Mouse (Mus musculus): ENCODE measurements at regions not wholly inside any gene's neighbourhood (a gene's known extent, or its start where the extent isn't known, plus 50 kb on each side); places are given as distances from the start of the nearest gene placed in this dataset.
A peak's percentile ranks its signal among the peaks of the same experiment; 100 is the strongest.

DNA sequence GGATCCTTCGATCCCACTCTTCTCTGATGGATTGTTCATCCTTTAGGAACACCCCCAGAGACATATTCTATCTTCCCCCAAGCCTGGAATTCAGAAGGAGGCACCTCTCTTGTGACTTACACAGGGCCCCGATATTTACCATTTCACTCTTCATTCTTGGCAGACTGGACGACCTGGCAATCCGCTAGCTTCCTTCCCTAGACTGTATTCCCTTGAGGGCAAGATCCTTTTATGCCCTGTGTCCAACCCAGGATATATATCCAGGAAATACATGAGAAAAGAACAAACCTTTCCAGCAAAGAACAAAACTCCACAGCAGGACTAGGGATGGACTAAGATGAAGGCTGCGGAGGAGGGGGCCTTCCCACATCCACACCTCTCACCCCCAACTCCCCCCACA, 56.3 kb upstream of the Tnrc6c start:
- 38% methylated on average over 5 of the region's 5 CpGs for WGBS (ENCODE audit: insufficient replicate concordance)
- Histone ChIP-seq H3K4me2 (no peak overlapping the region), H3K4me1 (ENCODE audit: control insufficient read depth, insufficient read depth, low read length) (peaks cover 15% of the 10 kb centered on the region), H3K27me3 (ENCODE audit: control insufficient read depth, insufficient read depth, low read length) (peaks cover 63% of the 10 kb centered on the region), H3K27ac (ENCODE audit: low read depth, low read length) (no peak overlapping the region), H3K4me3 (ENCODE audit: low read depth, low read length) (no peak overlapping the region), H3K9me3 (replicated peaks; ENCODE audit: control insufficient read depth, low read length) (no peaks in the 10 kb centered on the region), H3K36me3 (ENCODE audit: control insufficient read depth, insufficient read depth, low read length) (no peaks in the 10 kb centered on the region), H3K9ac (ENCODE audit: low read depth, low read length) (no peak overlapping the region)
- no peak for ATAC-seq (replicated peaks; ENCODE audit: insufficient number of reproducible peaks, low FRiP score, low TSS enrichment)

DNA sequence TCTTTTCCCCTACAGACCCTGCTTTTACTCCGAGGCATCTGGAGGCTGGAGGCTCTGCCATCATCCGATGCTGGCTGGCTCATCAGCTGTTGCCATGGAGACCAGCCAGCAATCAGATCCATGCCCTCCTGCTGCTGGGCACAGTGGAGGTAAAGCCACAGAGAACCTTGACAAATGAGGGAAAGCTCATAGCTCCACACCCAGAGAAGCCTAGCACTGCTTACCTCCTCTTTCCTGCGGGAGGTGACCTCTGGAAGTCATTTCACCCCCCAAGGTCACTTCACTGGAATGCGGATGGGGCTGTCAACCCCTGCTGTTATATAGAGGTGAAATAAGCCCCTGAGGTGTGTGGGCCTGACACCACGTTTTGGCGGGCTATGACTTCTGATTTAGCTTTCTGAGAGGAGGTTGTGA, 55.9 kb upstream of the Tnrc6c start:
- Histone ChIP-seq H3K27ac (ENCODE audit: low read depth, low read length) (no peak overlapping the region), H3K9ac (ENCODE audit: low read depth, low read length) (no peak overlapping the region), H3K27me3 (ENCODE audit: control insufficient read depth, insufficient read depth, low read length) (peaks cover 63% of the 10 kb centered on the region), H3K9me3 (replicated peaks; ENCODE audit: control insufficient read depth, low read length) (no peaks in the 10 kb centered on the region), H3K36me3 (ENCODE audit: control insufficient read depth, insufficient read depth, low read length) (no peaks in the 10 kb centered on the region), H3K4me3 (ENCODE audit: low read depth, low read length) (no peak overlapping the region), H3K4me1 (ENCODE audit: control insufficient read depth, insufficient read depth, low read length) (peaks cover 15% of the 10 kb centered on the region), H3K4me2 (peak overlapping the region; percentile 71; the same call in 1 of the 2 replicates)
- WGBS (ENCODE audit: insufficient replicate concordance): 2% methylated on average over 6 of the region's 6 CpGs
- ATAC-seq (replicated peaks; ENCODE audit: insufficient number of reproducible peaks, low FRiP score, low TSS enrichment): no peak

DNA sequence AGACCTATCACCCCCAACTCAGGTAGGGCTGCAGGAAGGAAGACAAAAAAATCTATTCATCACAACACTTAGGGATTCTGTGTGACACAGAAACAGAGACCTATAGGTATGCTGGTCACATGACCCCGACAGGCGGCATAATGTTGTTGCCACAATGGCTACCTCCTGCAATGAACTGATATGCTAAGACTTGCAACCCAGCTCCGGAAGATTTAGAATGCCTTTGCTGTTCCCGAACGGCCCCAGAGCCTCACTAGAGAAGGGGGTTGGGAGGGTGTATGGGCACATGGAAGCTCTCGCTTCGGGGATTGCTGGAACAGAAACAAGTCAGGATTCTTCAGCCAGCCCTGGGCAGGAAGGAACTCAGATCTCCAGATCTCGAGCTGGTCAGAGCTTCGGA, 55.5 kb upstream of the Tnrc6c start:
- peak overlapping the region; percentile 71 for H3K4me2 ChIP-seq
- H3K27ac ChIP-seq (ENCODE audit: low read depth, low read length): no peak overlapping the region
- peak overlapping the region; percentile 46; the same call in 1 of the 2 replicates for H3K9ac ChIP-seq (ENCODE audit: low read depth, low read length)
- no peaks in the 10 kb centered on the region for H3K36me3 ChIP-seq (ENCODE audit: control insufficient read depth, insufficient read depth, low read length)
- H3K4me3 ChIP-seq (ENCODE audit: low read depth, low read length): peak overlapping the region; percentile 35
- 5% methylated on average over 9 of the region's 9 CpGs for WGBS (ENCODE audit: insufficient replicate concordance)
- H3K9me3 ChIP-seq (replicated peaks; ENCODE audit: control insufficient read depth, low read length): no peaks in the 10 kb centered on the region
- peaks cover 15% of the 10 kb centered on the region for H3K4me1 ChIP-seq (ENCODE audit: control insufficient read depth, insufficient read depth, low read length)
- peaks cover 63% of the 10 kb centered on the region for H3K27me3 ChIP-seq (ENCODE audit: control insufficient read depth, insufficient read depth, low read length)
- no peak for ATAC-seq (replicated peaks; ENCODE audit: insufficient number of reproducible peaks, low FRiP score, low TSS enrichment)

DNA sequence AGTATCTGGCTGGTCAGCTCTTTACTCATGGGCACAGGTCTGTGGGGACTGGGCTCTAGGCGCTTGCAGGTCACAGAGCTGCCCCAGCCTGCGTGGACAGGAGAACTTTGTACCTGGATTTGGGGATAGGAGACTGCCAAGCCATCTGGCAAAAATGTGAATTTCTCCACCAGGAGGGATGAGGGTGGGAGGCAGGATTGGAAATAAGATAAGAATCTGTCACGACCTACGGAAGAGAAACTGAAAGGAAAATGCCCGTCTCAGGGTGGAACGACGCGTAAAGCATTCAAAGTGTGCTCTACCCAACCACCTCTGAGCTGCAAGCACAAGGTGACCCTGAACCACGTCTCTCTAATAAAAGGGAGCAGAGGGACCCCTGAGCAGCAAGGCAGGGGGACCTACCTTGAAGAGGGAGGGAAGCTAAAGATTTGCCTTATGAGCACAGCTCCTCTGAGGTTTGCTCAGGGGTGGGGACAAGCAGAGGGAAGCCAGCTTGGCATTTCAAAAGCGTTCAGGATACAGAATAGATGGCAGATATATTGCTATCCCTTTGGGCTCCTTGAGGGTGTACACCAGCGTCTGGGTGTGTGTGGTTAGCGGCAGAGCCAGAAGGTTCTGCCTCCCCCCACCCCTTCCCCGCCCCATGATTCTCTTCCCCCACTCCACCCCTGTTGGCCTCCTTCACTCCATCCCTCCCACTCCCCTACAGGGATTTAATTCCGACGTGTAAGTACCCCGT, 54.9 kb upstream of the Tnrc6c start:
- no peak overlapping the region for H3K27ac ChIP-seq (ENCODE audit: low read depth, low read length)
- no peaks in the 10 kb centered on the region for H3K9me3 ChIP-seq (replicated peaks; ENCODE audit: control insufficient read depth, low read length)
- H3K4me3 ChIP-seq (ENCODE audit: low read depth, low read length): peak overlapping the region; percentile 35
- peak overlapping the region; percentile 46; the same call in 1 of the 2 replicates for H3K9ac ChIP-seq (ENCODE audit: low read depth, low read length)
- H3K27me3 ChIP-seq (ENCODE audit: control insufficient read depth, insufficient read depth, low read length): peaks cover 67% of the 10 kb centered on the region
- no peaks in the 10 kb centered on the region for H3K36me3 ChIP-seq (ENCODE audit: control insufficient read depth, insufficient read depth, low read length)
- no peak for ATAC-seq (replicated peaks; ENCODE audit: insufficient number of reproducible peaks, low FRiP score, low TSS enrichment)
- H3K4me2 ChIP-seq: peak overlapping the region; percentile 71
- peaks cover 15% of the 10 kb centered on the region for H3K4me1 ChIP-seq (ENCODE audit: control insufficient read depth, insufficient read depth, low read length)
- WGBS (ENCODE audit: insufficient replicate concordance): 4% methylated on average over 16 of the region's 16 CpGs

DNA sequence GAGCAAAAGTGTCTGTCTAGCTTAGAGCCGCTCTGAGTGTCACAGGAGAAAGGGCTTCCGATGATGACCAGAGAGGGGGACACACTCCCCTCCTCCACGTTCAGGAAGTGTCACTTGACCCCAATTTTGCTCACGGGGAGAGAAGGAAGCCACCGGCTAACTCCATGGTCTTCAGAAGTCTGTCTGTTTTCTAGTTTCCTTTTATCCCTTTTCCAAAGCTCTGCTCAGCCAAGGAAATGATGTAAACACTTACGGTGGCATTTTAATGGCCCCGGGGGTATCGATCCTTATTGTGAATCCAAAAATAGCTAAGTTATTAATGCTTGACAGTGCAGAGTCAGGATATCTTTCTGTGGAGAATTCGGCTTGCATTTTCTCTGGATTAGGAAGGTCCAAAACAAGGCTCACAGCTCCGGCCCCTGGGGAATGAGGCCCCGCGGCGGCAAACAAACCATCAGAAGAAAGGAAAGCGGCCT, 54.3 kb upstream of the Tnrc6c start:
- H3K9ac ChIP-seq (ENCODE audit: low read depth, low read length): no peak overlapping the region
- no peak for ATAC-seq (replicated peaks; ENCODE audit: insufficient number of reproducible peaks, low FRiP score, low TSS enrichment)
- peaks cover 15% of the 10 kb centered on the region for H3K4me1 ChIP-seq (ENCODE audit: control insufficient read depth, insufficient read depth, low read length)
- no peak overlapping the region for H3K27ac ChIP-seq (ENCODE audit: low read depth, low read length)
- no peaks in the 10 kb centered on the region for H3K36me3 ChIP-seq (ENCODE audit: control insufficient read depth, insufficient read depth, low read length)
- H3K9me3 ChIP-seq (replicated peaks; ENCODE audit: control insufficient read depth, low read length): no peaks in the 10 kb centered on the region
- peak overlapping the region; percentile 71 for H3K4me2 ChIP-seq
- peak overlapping the region; percentile 35; the same call in 1 of the 2 replicates for H3K4me3 ChIP-seq (ENCODE audit: low read depth, low read length)
- H3K27me3 ChIP-seq (ENCODE audit: control insufficient read depth, insufficient read depth, low read length): peaks cover 64% of the 10 kb centered on the region
- WGBS (ENCODE audit: insufficient replicate concordance): 12% methylated on average over 14 of the region's 14 CpGs

DNA sequence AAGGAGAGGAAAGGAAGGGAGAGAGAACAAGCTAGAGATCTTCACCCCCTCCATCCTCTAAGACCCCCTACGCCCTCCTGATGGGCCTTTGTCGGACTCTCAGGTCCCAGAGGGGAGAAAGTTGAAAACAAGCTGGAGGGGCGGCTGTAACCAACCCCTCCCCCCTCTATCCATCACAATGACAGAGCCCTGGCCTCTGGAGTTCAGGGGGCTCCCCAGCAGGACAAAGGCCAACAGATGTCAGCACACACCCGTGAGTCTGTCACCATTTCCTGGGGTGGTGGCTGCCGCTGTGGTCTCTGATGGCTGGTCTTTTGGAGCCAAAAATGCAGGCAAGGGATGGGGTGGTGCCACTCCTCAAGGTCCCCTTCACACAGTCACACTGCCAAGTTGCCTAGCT, 52.9 kb upstream of the Tnrc6c start:
- no peak overlapping the region for H3K9ac ChIP-seq (ENCODE audit: low read depth, low read length)
- 7% methylated on average over 5 of the region's 5 CpGs for WGBS (ENCODE audit: insufficient replicate concordance)
- H3K4me3 ChIP-seq (ENCODE audit: low read depth, low read length): no peak overlapping the region
- peaks cover 54% of the 10 kb centered on the region for H3K27me3 ChIP-seq (ENCODE audit: control insufficient read depth, insufficient read depth, low read length)
- no peaks in the 10 kb centered on the region for H3K9me3 ChIP-seq (replicated peaks; ENCODE audit: control insufficient read depth, low read length)
- no peak overlapping the region for H3K27ac ChIP-seq (ENCODE audit: low read depth, low read length)
- no peak overlapping the region for H3K4me2 ChIP-seq
- ATAC-seq (replicated peaks; ENCODE audit: insufficient number of reproducible peaks, low FRiP score, low TSS enrichment): no peak
- no peaks in the 10 kb centered on the region for H3K36me3 ChIP-seq (ENCODE audit: control insufficient read depth, insufficient read depth, low read length)
- H3K4me1 ChIP-seq (ENCODE audit: control insufficient read depth, insufficient read depth, low read length): peaks cover 15% of the 10 kb centered on the region

DNA sequence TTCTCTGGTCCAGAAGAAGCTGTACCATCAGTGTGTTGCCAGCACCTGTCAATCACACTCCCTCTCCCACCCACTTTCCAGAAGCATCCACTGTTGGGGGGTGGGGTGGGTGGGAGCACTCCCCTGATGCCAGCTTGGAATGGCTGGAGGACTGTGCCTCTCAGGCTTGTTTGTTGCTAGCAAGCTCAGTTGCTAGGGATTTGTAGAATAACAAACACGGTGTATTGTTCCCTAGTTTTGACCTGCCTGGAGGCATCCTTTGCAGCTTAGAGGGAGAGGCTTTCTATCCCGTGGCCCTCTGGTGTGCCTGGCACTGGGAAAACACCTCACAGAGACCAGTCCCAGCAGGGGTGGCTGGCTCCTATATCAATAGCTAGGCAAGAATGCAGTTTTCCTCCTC, 50.1 kb upstream of the Tnrc6c start:
- H3K36me3 ChIP-seq (ENCODE audit: control insufficient read depth, insufficient read depth, low read length): no peaks in the 10 kb centered on the region
- H3K4me2 ChIP-seq: no peak overlapping the region
- whole genome bisulfite sequencing (ENCODE audit: insufficient replicate concordance): 43% methylated on average over 2 of the region's 2 CpGs
- ATAC-seq (replicated peaks; ENCODE audit: insufficient number of reproducible peaks, low FRiP score, low TSS enrichment): no peak
- H3K9ac ChIP-seq (ENCODE audit: low read depth, low read length): no peak overlapping the region
- H3K4me1 ChIP-seq (ENCODE audit: control insufficient read depth, insufficient read depth, low read length): peaks cover 12% of the 10 kb centered on the region; the same call in 1 of the 2 replicates
- H3K9me3 ChIP-seq (replicated peaks; ENCODE audit: control insufficient read depth, low read length): no peaks in the 10 kb centered on the region
- peaks cover 32% of the 10 kb centered on the region for H3K27me3 ChIP-seq (ENCODE audit: control insufficient read depth, insufficient read depth, low read length)
- no peak overlapping the region for H3K4me3 ChIP-seq (ENCODE audit: low read depth, low read length)
- no peak overlapping the region for H3K27ac ChIP-seq (ENCODE audit: low read depth, low read length)

Measured in heart, embryonic 11.5 days (tissue).